In genomic region chr1:87396923-87397586, GRCm38 (mm10) we compare ENCODE assay signal across 13 mouse cellular contexts. TPM values are rescaled to one million over a fixed set of nuclear protein-coding genes. Genes with fewer than 3 reads are reported as not detected.
DNase-seq lines count a peak whose midpoint lies in the region; ATAC-seq and TF ChIP-seq lines count a peak whose summit lies in the region.
"Had no signal": no experiment of that assay in that cellular context is flagged by ENCODE, and none has a peak within 500 bp of the region (broad histone marks: within the 10 kb centered on the region; RNA-seq: fewer than 3 reads in every experiment).

No protein-coding gene starts in this region.

- H3K4me2 ChIP-seq in heart, postnatal 0 days (ENCODE audit: low read depth, low read length), result no peak overlapping the region
- H3K4me2 ChIP-seq in limb, embryonic 15.5 days, result 0 out of 2 replicates have a peak overlapping the region, but pooled peaks have one; percentile 3
- no peak overlapping the region for H3K4me2 ChIP-seq in stomach, embryonic 16.5 days (ENCODE audit: low read depth, low read length)

- no peak for ATAC-seq in heart, postnatal 0 days (ENCODE audit: insufficient read depth, low read depth)
- ATAC-seq in limb, embryonic 15.5 days (ENCODE audit: insufficient number of reproducible peaks, low FRiP score, low TSS enrichment, low read depth), result no peak
- no peak for ATAC-seq in stomach, embryonic 16.5 days (ENCODE audit: insufficient read depth, low FRiP score)
- ATAC-seq: forebrain, embryonic 16.5 days had no signal

- no peak overlapping the region for H3K4me3 ChIP-seq in heart, postnatal 0 days (ENCODE audit: low read depth, low read length)
- no peak overlapping the region for H3K4me3 ChIP-seq in limb, embryonic 15.5 days
- no peak overlapping the region for H3K4me3 ChIP-seq in stomach, embryonic 16.5 days (replicated peaks; ENCODE audit: low read length)
- H3K4me3 ChIP-seq: layer of hippocampus, adult 2 months had no signal

- WGBS in heart, postnatal 0 days, result 50% methylated on average over 7 of the region's 7 CpGs
- WGBS in limb, embryonic 15.5 days, result 31% methylated on average over 7 of the region's 7 CpGs
- WGBS in stomach, embryonic 16.5 days, result 54% methylated on average over 7 of the region's 7 CpGs

- peak; percentile 43 for DNase-seq in heart, postnatal 0 days (ENCODE audit: low spot score)
- DNase-seq in heart, postnatal 36 days, result no peak
- DNase-seq in right cerebral cortex, postnatal 14 days, result peak; percentile 16
- DNase-seq in right cerebral cortex, adult 18-20 months, result no peak
- DNase-seq in layer of hippocampus, adult 9-11 months, result no peak
- DNase-seq in layer of hippocampus, adult 11-12 months (ENCODE audit: low spot score), result no peak

- peaks cover 8% of the 10 kb centered on the region; the same call in 1 of the 2 replicates for H3K4me1 ChIP-seq in heart, postnatal 0 days (ENCODE audit: control insufficient read depth, insufficient read depth)
- H3K4me1 ChIP-seq in limb, embryonic 15.5 days, result peaks cover 14% of the 10 kb centered on the region
- 0 out of 2 replicates have a peak, but pooled peaks cover 3% of the 10 kb centered on the region for H3K4me1 ChIP-seq in stomach, embryonic 16.5 days (ENCODE audit: control insufficient read depth, insufficient read depth, low read length)

- intact Hi-C loops in heart, postnatal 36 days (cut with DNase I), result no loop called here

- H3K27ac ChIP-seq in heart, postnatal 0 days (ENCODE audit: low read depth), result peak overlapping the region; percentile 41; the same call in 1 of the 2 replicates
- peak overlapping the region; percentile 78 for H3K27ac ChIP-seq in limb, embryonic 15.5 days
- H3K27ac ChIP-seq in stomach, embryonic 16.5 days (ENCODE audit: low read length), result peak overlapping the region; percentile 43
- H3K27ac ChIP-seq: layer of hippocampus, adult 2 months; macrophage had no signal

- TF ChIP-seq EP300 in heart, postnatal 0 days (IDR thresholded peaks at IDR 0.05; ENCODE audit: low read depth), result no peak

- H3K27me3 ChIP-seq in heart, postnatal 0 days (ENCODE audit: control insufficient read depth, insufficient read depth, low read length), result no peaks in the 10 kb centered on the region
- H3K27me3 ChIP-seq in limb, embryonic 15.5 days, result no peaks in the 10 kb centered on the region
- H3K27me3 ChIP-seq in stomach, embryonic 16.5 days (ENCODE audit: control insufficient read depth, insufficient read depth, low read length), result no peaks in the 10 kb centered on the region
- H3K27me3 ChIP-seq: CH12.LX had no signal

- peaks cover 10% of the 10 kb centered on the region for H3K36me3 ChIP-seq in heart, postnatal 0 days (replicated peaks; ENCODE audit: control insufficient read depth, insufficient read depth, low read length)
- H3K36me3 ChIP-seq in limb, embryonic 15.5 days, result 0 out of 2 replicates have a peak, but pooled peaks cover 2% of the 10 kb centered on the region
- no peaks in the 10 kb centered on the region for H3K36me3 ChIP-seq in stomach, embryonic 16.5 days (ENCODE audit: control insufficient read depth, insufficient read depth, low read length)

- no peak overlapping the region for H3K9ac ChIP-seq in heart, postnatal 0 days (replicated peaks; ENCODE audit: low read depth, low read length)
- H3K9ac ChIP-seq in limb, embryonic 15.5 days, result no peak overlapping the region
- H3K9ac ChIP-seq in stomach, embryonic 16.5 days (ENCODE audit: low read length), result no peak overlapping the region

- no peaks in the 10 kb centered on the region for H3K9me3 ChIP-seq in heart, postnatal 0 days (replicated peaks; ENCODE audit: control insufficient read depth, low read length)
- no peaks in the 10 kb centered on the region for H3K9me3 ChIP-seq in limb, embryonic 15.5 days
- H3K9me3 ChIP-seq in stomach, embryonic 16.5 days (replicated peaks; ENCODE audit: control insufficient read depth, low read length), result no peaks in the 10 kb centered on the region

- TF ChIP-seq CTCF in heart, postnatal 0 days (IDR thresholded peaks at IDR 0.05; ENCODE audit: low read depth), result no peak

RNA-seq across cellular contexts. Expression of gene Kcnj13, which starts 2.5 kb away (rescaled TPM):
- total RNA-seq in heart, postnatal 0 days (2014; rRNA removed; ENCODE audit: low replicate concordance), result not detected in 2 replicates
- polyA plus RNA-seq in heart, postnatal 0 days (2015; fragmentation: Nextera tagmentation; extraction: Ambion mirVana), result 0.38 and 0.83 TPM in 2 replicates
- not detected for total RNA-seq in heart, postnatal 36 days (2021)
- 0.89 and 1.2 TPM in 2 replicates for polyA plus RNA-seq in limb, embryonic 15.5 days (2015; fragmentation: Nextera tagmentation; extraction: Ambion mirVana)
- 5.0 and 5.4 TPM in 2 replicates for polyA plus RNA-seq in stomach, embryonic 16.5 days (2015; fragmentation: Nextera tagmentation; extraction: Ambion mirVana)
- total RNA-seq: heart, adult 8-10 months had no signal
- polyA plus RNA-seq: macrophage had no signal

Comparison
In these comparisons a context has a peak if more than half of its experiments do, and no peak if none do; other contexts are left out.
1. DNase-seq: peak in heart, postnatal 0 days (single experiment) and right cerebral cortex, postnatal 14 days (single experiment); none in heart, postnatal 36 days (0 of 2), right cerebral cortex, adult 18-20 months (single experiment), layer of hippocampus, adult 9-11 months (single experiment) and layer of hippocampus, adult 11-12 months (single experiment).
2. Peak in every context shown above with its lines, with median percentiles within 50 percentile points of each other: H3K27ac ChIP-seq.